Mouse (Mus musculus) neutrophil, adult 5-6 weeks (primary cell): ENCODE data around the gene Alg2. TPM values are rescaled to one million over a fixed set of nuclear protein-coding genes. Genes with fewer than 3 reads are reported as not detected.

Source experiments
- ATAC-seq: fragments of 151-379, 151-347 bp; 2 replicates; pipeline ENCODE4 v1.8.0; 2017; ENCODE audit warnings: mild to moderate bottlenecking, moderate TSS enrichment; ENCODE audit not compliant: insufficient number of reproducible peaks, poor library complexity, low FRiP score, severe bottlenecking; ENCODE audit errors: extremely low read depth
- total RNA-seq: library from RNA; stranded (forward); fragments of 200-1000 nt; gene quantifications from 2 replicates; pipeline ENCODE4 v1.2.3, GENCODE M21; 2017

The Alg2 gene
- total RNA-seq, 1 experiment from 2014 or later, result 12.2 TPM

GRCm38 (mm10) chr4:47422194-47422593 is 51.9 kb downstream of the Alg2 start:
- no peak for ATAC-seq

DNA sequence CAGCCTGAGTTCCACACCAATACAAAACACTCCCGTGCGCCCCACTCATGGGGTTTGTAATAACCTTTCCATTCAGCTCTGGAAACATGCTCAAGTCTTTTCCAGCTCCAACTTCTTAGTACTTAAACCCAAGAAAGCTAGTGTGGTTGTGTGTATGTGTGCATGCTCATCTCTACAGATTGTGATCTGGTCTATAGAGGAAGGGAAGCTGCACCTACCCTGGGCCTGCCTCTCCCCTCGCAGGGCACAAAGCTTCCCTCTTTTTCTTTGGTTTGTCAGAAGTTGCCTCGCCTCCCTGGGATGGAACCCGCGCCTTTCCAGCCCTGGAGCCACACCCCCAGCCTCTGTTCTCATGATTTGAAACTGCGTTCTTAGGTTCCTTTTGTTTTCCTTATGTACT is 53.9 kb downstream of the Alg2 start:
- no peak for ATAC-seq

DNA sequence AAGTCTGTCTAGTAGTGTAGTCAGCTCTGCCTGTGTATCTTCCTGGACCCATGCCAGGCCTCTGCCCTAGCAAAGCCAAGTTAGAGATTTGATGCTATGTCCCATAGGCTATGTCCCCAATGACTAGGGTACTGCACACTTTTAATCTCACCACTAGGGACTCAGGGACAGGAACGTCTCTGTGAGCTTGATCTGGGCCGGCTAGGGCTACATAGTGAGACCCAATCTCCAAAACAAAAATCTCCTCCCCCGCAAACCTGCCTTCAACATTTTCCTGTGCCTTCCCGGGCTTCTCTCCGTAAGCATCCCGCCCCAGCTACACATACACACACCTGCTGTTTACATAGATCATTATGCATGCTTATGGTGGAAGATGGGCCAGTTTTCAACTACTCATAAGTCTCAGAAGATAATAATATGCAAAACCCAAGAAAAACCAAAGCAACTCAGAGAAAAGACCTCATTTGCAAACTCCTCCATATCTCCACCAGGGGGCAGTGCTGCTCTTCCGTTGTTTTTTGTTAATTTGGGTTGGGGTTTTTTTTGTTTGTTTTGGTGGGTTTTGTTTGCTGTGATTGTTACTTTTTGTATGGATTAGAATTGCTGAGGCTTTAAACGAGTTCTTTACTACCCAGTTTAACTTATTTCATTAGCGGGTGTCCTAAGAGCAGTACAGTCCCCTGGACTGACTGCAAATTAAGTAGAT is 54.7 kb downstream of the Alg2 start:
- no peak for ATAC-seq

- no peak for ATAC-seq
Measured at GRCm38 (mm10) chr4:47417871-47418270, 56.3 kb downstream of the Alg2 start.

Other genes with a start within 250 kb of the Alg2 start
- 47.7 and 51.8 TPM in 2 replicates for gene Tgfbr1, start 121.1 kb downstream of the Alg2 start, total RNA-seq
- 57.4 and 68.0 TPM in 2 replicates for gene Sec61b, start 325 bp upstream of the Alg2 start, total RNA-seq